Mouse (Mus musculus) left cerebral cortex, adult 11 months (tissue): ENCODE results near the gene Fmo2.
A peak's percentile ranks its signal among the peaks of the same experiment; 100 is the strongest.

ENCODE experiments used
- DNase-seq: peaks from one replicate; pipeline ENCODE4 v3.0.0; 2022; ENCODE audit warnings: low spot score

The Fmo2 gene

GRCm38 (mm10) chr1:162897838-162898811, at the start of gene Fmo2:
Fmo2 (minus strand) TSS chr1:162898726.
- no peak for DNase-seq

- no peak for DNase-seq
Measured at GRCm38 (mm10) chr1:162947934-162948333, 49.4 kb upstream of the Fmo2 start.

DNA sequence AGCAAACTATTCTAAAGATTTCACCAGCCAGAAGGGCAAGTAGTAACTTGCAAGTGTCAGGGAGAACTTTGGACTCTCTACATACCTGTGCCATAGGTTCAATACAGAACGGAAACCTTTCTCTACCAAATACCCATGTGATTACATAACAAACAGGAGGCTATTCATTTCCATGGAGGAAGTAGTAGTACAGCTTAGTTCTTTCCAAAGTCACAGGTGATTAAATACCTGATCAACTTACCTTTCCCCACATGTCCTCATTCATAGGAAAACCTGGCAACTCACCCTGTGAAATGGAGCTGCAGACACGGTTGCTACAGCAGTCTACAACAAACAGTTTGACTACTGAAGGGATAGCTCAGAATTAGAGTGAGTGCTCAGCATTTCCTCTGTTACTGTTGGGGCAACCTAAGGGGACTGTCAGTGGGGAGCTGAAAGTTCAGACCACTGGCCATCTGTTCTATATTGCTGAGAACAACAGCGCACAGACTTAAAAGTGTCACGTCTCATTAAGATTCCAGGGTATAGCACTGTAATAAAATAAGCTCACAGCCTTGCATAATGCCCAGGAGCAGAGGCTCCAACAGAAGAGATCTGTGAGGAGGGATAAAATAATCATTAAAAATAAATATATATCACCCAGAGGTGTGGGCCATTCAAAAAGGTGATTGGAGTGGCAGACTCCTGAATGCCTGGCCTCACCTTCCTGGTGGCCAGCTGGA, 48.5 kb upstream of the Fmo2 start:
- DNase-seq = no peak

DNA sequence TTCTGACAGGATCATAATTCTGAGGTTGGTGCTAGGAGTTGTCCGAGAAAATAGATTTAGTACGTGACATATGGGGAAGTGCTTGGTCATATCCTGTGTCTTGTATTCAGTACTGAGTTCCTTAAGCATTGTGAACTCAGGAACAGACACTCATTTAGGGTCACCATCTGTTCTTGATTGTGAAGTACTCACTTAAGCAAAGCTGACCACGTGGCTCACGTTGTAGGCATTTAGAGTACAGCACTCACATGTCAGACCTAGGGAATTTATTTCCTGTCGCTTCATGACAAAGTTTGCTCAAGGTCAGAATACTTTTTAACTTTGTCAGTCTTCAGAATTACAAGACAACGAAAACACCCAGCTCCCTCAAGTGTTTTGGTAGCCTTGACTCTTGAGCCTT, 45.2 kb upstream of the Fmo2 start:
- DNase-seq = no peak

DNA sequence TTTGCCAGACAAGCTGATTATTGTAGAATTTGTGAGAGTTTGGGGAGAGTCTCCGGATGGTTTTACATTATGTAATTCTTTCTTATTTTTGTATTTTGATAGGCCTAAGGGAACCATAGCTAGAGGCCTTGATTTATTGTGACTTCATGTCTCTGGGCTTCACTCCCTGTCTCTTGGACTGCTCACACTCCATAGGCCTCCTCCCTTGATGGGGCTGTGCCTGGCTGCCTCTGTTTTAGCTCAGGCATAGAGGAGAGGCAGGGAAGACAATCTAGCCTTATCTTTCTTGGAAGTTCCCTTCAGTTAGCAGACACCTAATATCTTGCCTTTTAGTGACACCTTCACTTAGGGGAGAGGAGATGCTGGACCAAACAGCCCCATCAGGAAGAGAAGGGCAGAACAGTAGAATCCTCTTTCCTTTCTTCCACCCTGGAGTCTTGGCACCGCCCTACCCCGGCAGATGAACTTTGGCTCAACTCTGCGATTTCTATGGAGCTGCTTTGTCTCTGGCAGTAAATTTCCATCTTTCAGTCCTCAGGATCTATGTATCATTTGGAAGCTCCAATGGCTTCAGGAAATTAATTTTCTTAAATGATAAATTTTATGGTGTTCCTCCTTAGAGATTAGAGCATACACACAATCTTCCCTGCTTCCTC, 40.3 kb upstream of the Fmo2 start:
- DNase-seq = no peak

DNA sequence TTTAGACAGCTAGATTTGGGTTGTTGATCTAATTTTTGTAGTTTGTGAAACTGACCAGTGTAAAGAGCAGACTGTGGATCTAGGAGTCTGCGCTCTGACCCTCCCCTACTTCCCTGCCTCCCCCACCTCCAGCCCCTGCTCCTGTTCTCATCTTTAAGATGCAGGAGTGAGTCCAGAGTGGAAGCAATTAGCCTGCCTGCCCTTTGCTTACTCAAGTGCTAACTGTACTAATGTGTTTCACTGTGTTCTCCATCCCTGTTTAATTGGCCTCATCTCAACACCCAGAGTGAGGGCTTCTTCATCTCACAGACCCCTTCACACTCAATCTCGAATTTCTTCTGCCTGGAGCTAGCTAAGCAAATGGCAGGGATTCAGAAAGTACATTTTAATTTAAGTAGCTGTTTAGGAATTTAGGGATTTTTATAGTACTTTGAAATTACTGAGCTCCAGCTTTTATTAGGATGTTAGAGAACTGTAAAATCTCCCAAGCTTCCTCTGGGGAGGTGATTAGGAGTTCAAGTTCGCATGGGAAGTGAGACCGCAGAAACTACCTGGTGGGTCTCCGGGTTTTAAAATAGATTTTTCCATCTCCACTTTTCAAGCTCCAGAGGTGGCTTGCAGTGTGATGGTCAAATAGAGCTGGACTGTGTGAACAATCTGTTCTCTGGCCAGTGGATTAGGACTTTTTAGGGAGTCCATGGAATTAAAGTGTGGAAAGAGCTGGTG, 39.6 kb upstream of the Fmo2 start:
- DNase-seq = no peak

GRCm38 (mm10) chr1:162937415-162937814, 38.9 kb upstream of the Fmo2 start, which contains the start of gene Fmo6:
Fmo6 (minus strand) TSS chr1:162937515.
- no peak for DNase-seq

- peak; percentile 8 for DNase-seq
Measured at GRCm38 (mm10) chr1:162934374-162935012, 36.0 kb upstream of the Fmo2 start.

DNA sequence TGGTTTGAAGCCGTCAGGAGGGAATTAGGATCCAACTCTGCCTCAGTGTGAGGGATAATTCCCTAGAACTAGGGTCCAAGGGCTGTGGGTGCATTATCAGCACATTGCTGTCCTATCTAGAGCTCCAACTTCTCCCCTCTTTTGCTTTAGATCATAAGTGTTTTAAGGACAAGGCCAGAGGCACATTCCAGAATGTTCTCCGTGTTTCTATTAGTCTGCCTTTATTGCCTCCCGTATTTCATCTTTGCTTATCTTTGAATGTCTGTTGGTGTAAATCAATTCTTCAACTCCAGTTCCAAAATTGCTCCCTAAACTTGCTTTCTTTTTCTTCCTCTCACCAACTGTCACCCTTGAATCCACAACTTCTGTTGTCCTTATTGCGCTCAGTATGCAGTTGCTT, 33.9 kb upstream of the Fmo2 start:
- DNase-seq = no peak

DNA sequence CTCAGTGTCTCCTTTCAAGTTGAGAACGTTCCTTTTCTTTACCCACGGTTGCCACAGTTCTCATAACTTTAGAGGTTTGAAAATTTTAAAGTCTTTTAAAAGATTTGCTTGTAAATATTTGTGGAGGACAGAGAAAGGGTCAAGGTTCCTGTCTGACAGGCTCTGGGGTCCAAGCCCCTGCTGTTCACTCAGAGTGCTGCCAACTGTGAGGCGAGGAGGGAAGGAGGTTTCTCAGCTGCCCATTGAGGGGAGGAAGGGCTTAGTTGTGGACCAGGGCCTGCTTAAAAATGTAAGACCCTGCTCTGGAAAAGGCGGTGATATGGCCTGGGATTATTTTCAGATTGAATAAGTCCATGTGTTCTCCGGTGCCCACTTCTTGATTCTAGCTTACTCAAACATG, 33.4 kb upstream of the Fmo2 start:
- DNase-seq = no peak

GRCm38 (mm10) chr1:162931310-162931875, 32.9 kb upstream of the Fmo2 start:
- DNase-seq = no peak

DNA sequence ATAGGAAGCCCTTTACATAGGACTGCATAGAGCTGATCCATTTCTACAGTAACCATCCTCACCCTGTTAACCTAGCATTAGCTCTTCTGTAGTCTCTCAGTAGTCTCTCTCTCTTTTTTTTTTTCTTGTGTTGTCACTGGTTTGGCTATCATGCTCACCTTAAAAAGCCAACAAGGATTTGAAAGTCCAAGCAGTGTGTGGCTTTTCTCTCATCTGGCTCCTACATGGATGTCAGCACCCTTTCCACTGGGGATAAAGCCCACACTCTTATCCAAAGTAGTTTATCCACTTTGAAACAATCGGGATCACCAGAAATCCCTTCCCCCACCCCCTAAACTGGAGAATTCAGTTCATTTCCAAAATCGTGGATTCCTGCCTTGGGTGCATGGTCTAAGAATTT, 32.1 kb upstream of the Fmo2 start:
- no peak for DNase-seq

DNA sequence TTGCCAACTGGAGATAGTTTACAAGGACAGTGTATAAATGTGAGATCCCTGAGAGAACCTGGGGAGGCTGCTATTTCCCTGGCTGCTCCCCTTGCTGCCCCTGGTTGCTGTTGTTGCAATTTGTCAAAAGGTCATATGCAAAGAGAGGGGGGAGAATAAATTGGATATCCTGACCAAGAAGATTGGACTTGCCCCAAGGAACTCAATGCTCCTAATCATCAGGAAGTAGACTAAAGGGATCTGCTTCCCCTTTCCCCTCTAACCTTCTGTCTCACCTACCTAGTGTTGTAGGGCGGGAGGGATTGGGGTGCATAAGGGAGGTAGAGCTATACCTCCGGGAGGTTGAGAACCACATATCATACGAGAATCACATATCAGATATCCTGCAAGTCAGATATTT, 30.6 kb upstream of the Fmo2 start:
- no peak for DNase-seq

GRCm38 (mm10) chr1:162925121-162925520, 26.6 kb upstream of the Fmo2 start:
- DNase-seq = no peak

DNA sequence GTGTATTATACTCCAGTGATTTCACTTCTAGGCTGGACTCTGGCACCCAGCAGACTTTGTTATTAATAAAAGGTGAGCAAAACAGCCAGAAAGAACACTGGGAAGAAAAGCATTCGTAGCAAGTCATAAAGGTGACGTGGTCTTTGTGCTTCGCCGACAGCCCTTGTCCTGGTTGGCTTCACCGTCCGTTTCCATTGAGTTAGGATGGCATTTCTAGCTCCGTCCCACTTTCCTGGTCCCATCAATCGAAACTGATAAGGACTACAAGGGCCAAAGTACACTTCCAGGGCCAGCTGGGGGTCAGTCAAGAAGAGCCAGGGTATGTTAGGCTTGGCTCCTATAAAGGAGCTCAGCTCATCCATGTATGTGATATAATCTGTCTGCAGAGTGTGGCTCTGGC, 18.1 kb upstream of the Fmo2 start:
- no peak for DNase-seq

DNA sequence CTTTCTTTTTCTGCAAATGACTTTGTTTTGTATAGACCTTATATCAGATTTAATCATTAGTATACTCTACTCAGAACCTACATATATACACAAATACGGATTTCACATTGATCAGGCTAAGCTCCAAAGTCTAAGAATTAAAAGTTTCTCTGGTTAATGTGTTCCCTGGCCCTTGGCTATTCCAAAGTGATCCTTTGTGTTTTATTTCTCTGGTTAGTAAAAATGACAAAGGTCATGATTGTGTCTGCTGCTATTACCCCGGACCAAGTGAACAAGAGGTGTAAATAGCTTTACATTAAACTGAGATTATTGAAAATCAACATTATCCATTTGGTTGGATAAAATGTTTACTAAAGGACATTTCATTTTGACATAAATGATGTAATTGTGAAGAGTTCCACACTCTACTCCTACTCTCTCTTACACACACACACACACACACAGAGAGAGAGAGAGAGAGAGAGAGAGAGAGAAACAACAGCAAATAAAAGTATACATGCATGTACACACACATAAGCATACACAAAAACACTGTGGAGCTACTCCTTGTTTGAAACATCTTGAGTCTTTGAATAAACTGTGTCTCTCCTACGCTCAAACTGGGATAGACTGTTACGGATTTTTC, 16.5 kb upstream of the Fmo2 start:
- no peak for DNase-seq

- no peak for DNase-seq
Measured at GRCm38 (mm10) chr1:162912085-162912484, 13.6 kb upstream of the Fmo2 start.

GRCm38 (mm10) chr1:162901879-162902278, 3.4 kb upstream of the Fmo2 start:
- no peak for DNase-seq

- no peak for DNase-seq
Measured at GRCm38 (mm10) chr1:162895900-162896299, 2.6 kb downstream of the Fmo2 start.

DNA sequence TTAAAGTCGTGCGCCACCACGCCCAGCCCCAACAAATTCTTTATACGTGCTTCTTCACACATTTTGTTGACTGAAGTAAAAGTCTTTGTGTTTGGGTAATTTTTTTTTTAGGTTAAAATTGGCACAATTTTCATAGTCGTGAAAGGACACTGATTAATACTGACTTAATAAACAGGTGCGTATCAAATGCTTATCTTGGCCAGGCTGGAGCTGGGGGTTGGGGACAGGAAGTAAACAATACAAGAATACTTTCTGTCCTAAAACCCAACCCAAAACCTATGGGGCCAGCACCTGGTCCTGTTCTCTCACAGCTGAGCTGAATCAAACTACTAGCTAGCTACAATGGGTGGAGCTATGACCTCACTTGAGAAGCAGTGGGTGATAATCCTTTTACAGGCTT, 5.5 kb downstream of the Fmo2 start:
- DNase-seq = no peak
